Mouse (Mus musculus): ENCODE data around the gene Lrrtm4.

Lrrtm4 gene

GRCm38 (mm10) chr6:80704183-80704582, 685.5 kb downstream of the Lrrtm4 start:
- no peak for DNase-seq (ENCODE audit: low read depth, low spot score)

- DNase-seq (ENCODE audit: low read depth, low spot score) = no peak
These were observed 701.8 kb downstream of the Lrrtm4 start for GRCm38 (mm10) chr6:80720468-80720867.

GRCm38 (mm10) chr6:80733416-80733815, 714.7 kb downstream of the Lrrtm4 start:
- no peak for DNase-seq (ENCODE audit: low read depth, low spot score)

GRCm38 (mm10) chr6:80750769-80751168, 732.1 kb downstream of the Lrrtm4 start:
- no peak for DNase-seq (ENCODE audit: low read depth, low spot score)

- DNase-seq (ENCODE audit: low read depth, low spot score) = no peak
These were observed 742.0 kb downstream of the Lrrtm4 start for GRCm38 (mm10) chr6:80760641-80761204.

- peak; percentile 32 for DNase-seq (ENCODE audit: low read depth, low spot score)
These were observed 767.6 kb downstream of the Lrrtm4 start for GRCm38 (mm10) chr6:80786282-80786681.

GRCm38 (mm10) chr6:80823753-80824152, 805.1 kb downstream of the Lrrtm4 start:
- no peak for DNase-seq (ENCODE audit: low read depth, low spot score)

GRCm38 (mm10) chr6:80839784-80840183, 821.1 kb downstream of the Lrrtm4 start:
- DNase-seq (ENCODE audit: low read depth, low spot score) = no peak

GRCm38 (mm10) chr6:80845294-80845693, 826.6 kb downstream of the Lrrtm4 start:
- no peak for DNase-seq (ENCODE audit: low read depth, low spot score)

- no peak for DNase-seq (ENCODE audit: low read depth, low spot score)
These were observed 838.4 kb downstream of the Lrrtm4 start for GRCm38 (mm10) chr6:80856910-80857543.

Data from ZHBTc4 (cell line).